Comparison of ENCODE assay signal across 19 mouse cellular contexts in genomic region chr4:130576247-130576931, GRCm38 (mm10). TPM values are rescaled to one million over a fixed set of nuclear protein-coding genes. Genes with fewer than 3 reads are reported as not detected.
DNase-seq lines count a peak whose midpoint lies in the region; ATAC-seq and TF ChIP-seq lines count a peak whose summit lies in the region.
"Had no signal": no experiment of that assay in that cellular context is flagged by ENCODE, and none has a peak within 500 bp of the region (broad histone marks: within the 10 kb centered on the region; RNA-seq: fewer than 3 reads in every experiment).

No protein-coding gene starts in this region.

- intact Hi-C loops in heart, postnatal 25 days (cut with DNase I) = no loop called here

- TF ChIP-seq CTCF in embryonic fibroblast, embryonic 13.5 days (IDR thresholded peaks at IDR 0.05; ENCODE audit: borderline replicate concordance, insufficient read depth, low read length) = no peak

- H3K4me2 ChIP-seq in midbrain, embryonic 12.5 days (replicated peaks) = no peak overlapping the region
- H3K4me2 ChIP-seq in midbrain, embryonic 15.5 days = no peak overlapping the region
- H3K4me2 ChIP-seq: forebrain, embryonic 13.5 days; heart, embryonic 15.5 days had no signal

- no peak overlapping the region for H3K9ac ChIP-seq in midbrain, embryonic 12.5 days (replicated peaks)
- H3K9ac ChIP-seq in midbrain, embryonic 15.5 days = no peak overlapping the region
- H3K9ac ChIP-seq: forebrain, embryonic 13.5 days; heart, embryonic 15.5 days; liver, embryonic 14.5 days had no signal

- 69% methylated on average over 13 of the region's 13 CpGs for WGBS in midbrain, embryonic 12.5 days
- 56% methylated on average over 13 of the region's 13 CpGs for WGBS in midbrain, embryonic 15.5 days

- TF ChIP-seq POLR2A in embryonic fibroblast, embryonic 13.5 days (IDR thresholded peaks at IDR 0.05; ENCODE audit: low read depth, low read length) = no peak

- no peak overlapping the region for H3K4me3 ChIP-seq in midbrain, embryonic 12.5 days
- no peak overlapping the region for H3K4me3 ChIP-seq in midbrain, embryonic 15.5 days
- H3K4me3 ChIP-seq in embryonic fibroblast, embryonic 13.5 days (ENCODE audit: insufficient read depth, low read length) = no peak overlapping the region
- H3K4me3 ChIP-seq: forebrain, embryonic 13.5 days; heart, embryonic 15.5 days had no signal

- H3K4me1 ChIP-seq in midbrain, embryonic 12.5 days = peaks cover 20% of the 10 kb centered on the region
- H3K4me1 ChIP-seq in midbrain, embryonic 15.5 days = peaks cover 20% of the 10 kb centered on the region
- H3K4me1 ChIP-seq in embryonic fibroblast, embryonic 13.5 days (ENCODE audit: control insufficient read depth, insufficient read depth, low read length) = peaks cover 6% of the 10 kb centered on the region; the same call in 1 of the 2 replicates

- no peaks in the 10 kb centered on the region for H3K36me3 ChIP-seq in midbrain, embryonic 12.5 days
- H3K36me3 ChIP-seq in midbrain, embryonic 15.5 days (replicated peaks) = no peaks in the 10 kb centered on the region
- H3K36me3 ChIP-seq: heart, embryonic 15.5 days had no signal

- ATAC-seq in midbrain, embryonic 12.5 days (ENCODE audit: low FRiP score, low read depth) = no peak
- ATAC-seq in midbrain, embryonic 15.5 days (replicated peaks) = no peak
- ATAC-seq: forebrain, embryonic 13.5 days; hindbrain, postnatal 0 days; midbrain, embryonic 16.5 days had no signal

- H3K27me3 ChIP-seq in midbrain, embryonic 12.5 days = peaks cover 14% of the 10 kb centered on the region; the same call in 1 of the 2 replicates
- no peaks in the 10 kb centered on the region for H3K27me3 ChIP-seq in midbrain, embryonic 15.5 days (replicated peaks)

- DNase-seq in heart, adult 11 months = peak; percentile 93
- DNase-seq in heart, postnatal 25 days (ENCODE audit: low spot score) = no peak
- DNase-seq in MN1 (ENCODE audit: low spot score) = peak; percentile 23
- DNase-seq in embryo, embryonic 9.5 days (ENCODE audit: extremely low spot score) = no peak
- DNase-seq in spleen, adult 12 weeks (ENCODE audit: low spot score) = no peak
- DNase-seq: cerebellum, adult 11-12 months; kidney, adult 2 months; left cerebral cortex, postnatal 4 days; lung, postnatal 14 days; right cerebral cortex, postnatal 4 days; thymus, adult 2 months had no signal

- H3K9me3 ChIP-seq in midbrain, embryonic 12.5 days = no peaks in the 10 kb centered on the region
- H3K9me3 ChIP-seq in midbrain, embryonic 15.5 days = no peaks in the 10 kb centered on the region
- H3K9me3 ChIP-seq: forebrain, embryonic 13.5 days; heart, embryonic 15.5 days had no signal

- H3K27ac ChIP-seq in midbrain, embryonic 12.5 days (replicated peaks) = 0 out of 2 replicates have a peak overlapping the region, but pooled peaks have one; percentile 27
- H3K27ac ChIP-seq in midbrain, embryonic 15.5 days = no peak overlapping the region
- peak overlapping the region; percentile 28; the same call in 1 of the 2 replicates for H3K27ac ChIP-seq in embryonic fibroblast, embryonic 13.5 days (ENCODE audit: insufficient read depth, low read length)
- H3K27ac ChIP-seq: forebrain, embryonic 13.5 days; heart, embryonic 15.5 days; hindbrain, postnatal 0 days; liver, embryonic 14.5 days had no signal

RNA-seq across cellular contexts. Expression of gene Nkain1, which starts 2.4 kb away (rescaled TPM):
- 1 to 10 TPM; 4.5 to 5.2 TPM for total RNA-seq in heart, postnatal 25 days (2021)
- 16.6 and 17.0 TPM in 2 replicates for polyA plus RNA-seq in midbrain, embryonic 12.5 days (2016; fragmentation: Nextera tagmentation; extraction: Ambion mirVana)
- 12.8 and 13.6 TPM in 2 replicates for polyA plus RNA-seq in midbrain, embryonic 15.5 days (2015; fragmentation: Nextera tagmentation; extraction: Ambion mirVana)
- polyA plus RNA-seq in embryonic fibroblast, embryonic 13.5 days (2011; ENCODE audit: insufficient read length, low read depth, missing spikeins) = 31.8 and 39.6 TPM in 2 replicates

Comparison
In these comparisons a context has a peak if more than half of its experiments do, and no peak if none do; other contexts are left out.
1. DNase-seq: peak in heart, adult 11 months (single experiment) and MN1 (single experiment); none in heart, postnatal 25 days (single experiment), embryo, embryonic 9.5 days (single experiment) and spleen, adult 12 weeks (single experiment).